Mouse (Mus musculus): ENCODE data around the gene Apex1. TPM values are rescaled to one million over a fixed set of nuclear protein-coding genes. Genes with fewer than 3 reads are reported as not detected.
"Not testable (repeated sequence)": the region's sequence is repeated elsewhere in the genome, so short reads cannot be mapped to it uniquely, and the experiment has no call there.

Gene Apex1
- total RNA-seq (2021) = 10 to 100 TPM; 57.7 to 61.6 TPM
- long read RNA-seq, experiment 1, transcript Apex1-204 (4 exons, 935 nt) = minor isoform, 21 of 77 reads
- long read RNA-seq, experiment 1, transcript Apex1-201 (5 exons, 1,239 nt) = major isoform, 48 of 77 reads
- long read RNA-seq, experiment 1, transcript Apex1-203 (5 exons, 655 nt) = minor isoform, 5 of 77 reads
- long read RNA-seq, experiment 1, partial matches to known transcripts = 0 of 77 reads
- long read RNA-seq, experiment 1, other reads (novel, unspliced or antisense) = 3 of 77 reads
- long read RNA-seq, experiment 2, transcript Apex1-201 (5 exons, 1,239 nt) = major isoform, 32 of 63 reads
- long read RNA-seq, experiment 2, transcript Apex1-204 (4 exons, 935 nt) = minor isoform, 19 of 63 reads
- long read RNA-seq, experiment 2, partial matches to known transcripts = 3 of 63 reads
- long read RNA-seq, experiment 2, other reads (novel, unspliced or antisense) = 5 of 63 reads

DNA sequence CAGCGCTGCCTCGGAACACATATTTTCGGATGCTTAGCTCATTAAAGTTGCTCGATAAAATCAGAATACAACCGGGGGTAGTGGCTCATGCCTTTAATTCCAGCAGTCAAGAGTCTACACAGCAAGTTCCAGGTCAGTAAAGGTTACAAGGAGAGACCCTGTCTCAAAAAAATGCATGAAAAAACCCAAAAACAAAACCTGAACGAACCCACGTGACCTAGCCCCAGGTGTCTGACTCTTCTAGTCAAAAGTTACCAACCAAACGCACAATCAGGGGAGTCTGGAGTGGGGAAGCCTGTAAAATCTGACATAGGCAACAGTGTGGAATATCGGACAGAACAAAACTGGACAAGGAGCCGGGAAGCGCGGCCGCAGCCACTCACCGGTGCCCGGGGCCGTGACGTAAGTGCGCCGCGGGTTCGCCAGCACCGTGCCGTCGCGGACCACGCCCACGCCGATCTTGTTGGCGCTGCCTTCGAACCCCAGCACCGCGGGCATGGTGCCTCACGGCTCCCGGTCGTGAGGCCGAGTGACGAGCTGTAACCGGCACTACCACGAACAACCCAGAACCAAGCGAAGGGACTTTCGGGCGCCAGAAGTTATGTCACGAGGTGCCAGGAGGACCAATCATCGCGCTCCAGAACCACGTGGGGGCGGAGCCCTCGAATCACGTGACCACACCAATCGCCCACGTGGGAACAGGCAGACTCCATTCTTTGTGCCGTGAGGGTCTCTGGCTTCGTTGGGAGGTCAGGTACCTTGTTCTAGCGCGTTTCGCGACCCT lies at the start of gene Apex1, which contains the start of gene Osgep:
TSS of gene Apex1 (plus strand) at position 688 of the 784 bp plus-strand sequence.
TSS of gene Osgep (minus strand) at position 613 of the 784 bp plus-strand sequence.
- peak; percentile 94 to 97 for DNase-seq (ENCODE audit: low spot score in 2 of 2)

DNA sequence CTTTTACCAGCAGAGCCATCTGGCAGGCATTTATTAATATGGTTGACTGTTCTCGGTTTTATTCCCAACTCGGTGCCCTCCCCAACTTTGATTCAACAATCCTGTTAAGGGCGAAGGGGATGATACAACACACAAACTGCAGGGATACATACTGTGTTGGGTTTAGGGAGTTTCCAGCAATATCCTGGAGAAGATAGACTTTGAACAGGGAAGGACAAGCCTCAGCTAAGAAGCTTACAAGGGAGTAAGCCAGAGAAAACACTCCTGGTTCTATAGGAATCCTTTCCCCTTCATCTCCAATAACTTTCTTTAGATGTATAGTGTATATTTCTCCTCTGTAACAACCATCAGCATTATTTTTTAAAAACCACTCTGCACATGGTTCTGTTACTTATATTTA lies 49.6 kb upstream of the Apex1 start:
- DNase-seq (ENCODE audit: low spot score in 2 of 2) = no peak

DNA sequence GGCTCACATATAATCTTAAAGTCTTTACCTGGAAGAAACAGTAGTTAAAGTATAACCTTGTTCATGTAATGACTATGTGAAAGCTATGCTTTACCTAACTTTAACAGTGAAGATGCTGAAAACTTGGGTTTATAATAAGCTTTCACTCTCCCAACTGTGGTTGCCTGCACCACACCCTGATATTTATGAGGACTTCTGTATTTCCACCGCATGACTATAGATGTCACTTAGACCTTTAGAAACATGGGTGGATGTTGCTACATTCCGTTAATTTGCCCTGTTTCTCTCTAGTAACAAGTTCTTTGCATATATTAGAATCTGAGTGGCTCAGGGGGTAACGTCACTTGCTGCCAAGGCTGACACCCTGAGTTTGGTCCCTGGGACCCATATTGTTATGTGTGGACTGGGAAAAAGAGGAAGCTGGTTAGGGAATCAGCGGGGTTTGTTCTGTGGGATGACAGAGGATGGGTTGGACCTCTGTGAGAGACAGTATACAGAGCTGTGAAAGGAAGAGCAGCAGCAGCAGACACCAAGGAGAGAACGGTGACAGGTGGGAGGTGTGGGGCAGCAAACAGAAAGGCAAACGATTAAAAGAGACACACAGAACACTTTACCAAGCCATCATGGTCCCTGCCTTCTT lies 49.1 kb upstream of the Apex1 start:
- peak in 1 of 2 experiments; percentile 31 for DNase-seq (ENCODE audit: low spot score in 2 of 2)

DNA sequence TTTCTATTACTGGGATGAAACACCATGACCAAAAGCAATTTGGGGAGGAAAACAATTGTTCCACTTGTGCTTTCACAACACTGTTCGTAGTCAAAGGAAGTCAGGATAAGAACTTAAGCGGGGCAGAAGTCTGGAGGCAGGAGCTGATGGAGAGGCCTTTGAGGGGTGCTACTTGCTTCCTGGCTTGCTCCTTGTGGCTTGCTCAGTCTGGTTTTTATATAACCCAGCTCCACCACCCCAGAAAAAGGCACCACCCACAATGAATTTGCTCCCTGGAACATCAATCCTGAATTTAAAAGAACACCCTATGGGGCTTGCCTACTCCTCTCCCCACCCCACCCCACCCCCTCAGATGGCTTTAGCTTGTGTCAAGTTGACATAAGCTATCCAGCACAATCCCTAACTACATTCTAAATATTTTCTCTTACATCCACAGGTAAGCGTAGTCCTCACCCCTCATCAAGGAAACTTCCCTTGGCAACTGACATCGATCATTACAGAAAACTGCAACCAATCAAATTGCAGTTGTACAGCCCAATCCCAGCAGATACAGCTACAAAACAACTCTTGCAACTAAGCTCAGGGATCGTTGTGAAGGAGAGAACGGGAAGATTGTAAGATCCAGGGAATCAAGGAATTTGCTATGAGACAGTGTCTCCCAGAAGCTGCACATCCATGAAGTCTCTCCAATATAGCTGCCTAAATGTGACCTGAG lies 48.4 kb upstream of the Apex1 start:
- DNase-seq (ENCODE audit: low spot score in 2 of 2) = peak; percentile 11 to 40

DNA sequence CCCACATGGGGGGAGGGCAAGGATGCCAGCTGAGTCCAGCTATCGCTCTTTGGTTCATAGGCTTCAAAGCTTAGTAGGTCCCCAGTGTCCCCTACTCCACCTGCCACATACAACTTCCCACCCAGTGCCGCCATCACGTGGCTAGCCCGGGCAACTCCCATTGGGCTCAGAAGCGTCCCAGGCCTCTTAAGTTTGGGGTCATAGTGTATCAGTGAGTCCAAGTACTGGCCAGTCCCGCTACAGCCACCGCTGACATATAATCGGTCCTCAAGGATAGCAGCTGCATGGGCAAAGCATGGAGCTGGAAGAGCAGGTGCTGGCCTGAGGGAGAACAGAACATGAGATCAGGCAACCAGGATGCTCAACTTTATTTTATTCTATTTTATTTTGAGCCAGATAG lies 33.1 kb upstream of the Apex1 start:
- DNase-seq (ENCODE audit: low spot score in 2 of 2) = no peak

DNA sequence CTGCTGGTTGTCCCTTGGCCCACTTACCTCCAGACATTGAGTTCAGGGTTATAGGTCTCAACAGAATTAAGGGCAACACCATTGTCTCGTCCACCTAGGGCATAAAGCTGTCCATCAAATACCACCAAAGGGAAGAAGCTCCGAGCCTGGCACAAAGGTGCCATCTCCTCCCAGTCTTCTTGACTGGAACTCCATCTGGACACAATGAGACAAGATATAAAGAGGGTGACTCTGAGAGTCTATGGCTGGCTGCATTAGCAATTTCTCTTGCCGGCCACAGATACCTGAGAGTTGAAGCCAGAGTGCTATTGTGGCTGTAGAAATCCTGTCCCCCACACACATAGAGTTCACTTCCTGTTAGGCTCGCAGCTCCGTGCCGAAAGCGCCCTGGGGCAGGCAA lies 32.7 kb upstream of the Apex1 start:
- DNase-seq (ENCODE audit: low spot score in 2 of 2) = no peak

DNA sequence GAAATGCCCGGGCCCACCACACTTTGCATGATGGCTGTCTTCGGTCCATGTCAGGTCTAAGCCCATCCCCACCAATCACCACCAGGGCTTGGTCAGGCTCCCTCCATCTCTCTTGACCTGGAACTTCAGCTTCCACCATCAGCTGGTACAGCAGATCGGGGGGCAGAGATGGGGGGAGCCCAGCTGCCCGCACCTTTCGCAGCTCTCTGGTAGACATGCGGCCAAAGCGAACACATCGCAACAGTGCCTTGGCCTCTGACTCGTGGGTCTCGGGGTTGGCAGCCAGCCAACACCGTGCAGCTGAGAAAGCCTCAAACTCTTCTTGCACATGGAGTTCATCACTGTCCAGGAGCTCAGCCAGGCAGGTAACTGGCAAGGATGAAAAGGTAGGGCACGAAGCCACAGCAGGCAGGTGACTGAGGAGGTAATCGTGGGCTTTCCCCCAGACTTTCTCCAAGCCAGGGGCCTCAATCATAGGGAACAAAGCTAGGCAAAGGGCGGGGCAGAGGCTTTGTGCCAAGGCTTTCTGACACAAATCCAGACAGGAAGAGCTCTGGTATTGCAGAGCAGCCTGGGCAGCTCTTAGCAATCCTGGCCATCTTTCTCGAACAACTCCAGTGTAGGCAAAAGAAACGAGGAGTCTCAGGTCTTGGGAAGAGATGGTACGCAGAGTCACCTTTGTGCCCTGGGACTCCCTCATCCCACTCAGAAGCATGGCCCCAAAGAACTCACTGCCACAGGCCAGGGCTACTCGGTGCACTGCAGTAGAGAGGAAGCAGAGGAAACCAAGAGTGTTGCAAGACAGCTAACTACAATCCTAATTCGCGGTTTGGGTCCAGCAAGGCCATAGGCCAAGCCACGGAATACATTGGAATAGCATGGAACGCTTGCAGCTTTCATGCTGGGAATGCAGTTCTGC lies 32.0 kb upstream of the Apex1 start:
- no peak for DNase-seq (ENCODE audit: low spot score in 2 of 2)

DNA sequence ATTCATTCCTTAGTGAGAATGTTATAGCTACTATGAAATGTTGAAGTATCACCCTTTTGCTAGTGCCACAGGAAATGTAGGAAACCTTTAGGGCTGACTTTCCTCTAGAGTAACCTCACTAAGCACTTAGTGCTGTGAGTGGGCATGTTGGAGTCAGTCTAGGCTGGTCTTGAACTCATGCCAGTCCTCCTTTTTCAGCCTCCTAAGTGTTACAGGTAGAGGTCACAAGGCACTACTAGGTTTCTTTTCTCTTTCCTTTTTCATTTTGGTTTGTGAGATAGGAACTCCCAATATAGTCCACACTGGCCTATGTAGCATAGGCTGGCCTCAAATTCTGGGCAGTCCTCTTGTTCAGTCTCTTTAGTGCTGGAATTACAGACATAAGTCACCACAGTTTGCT lies 29.4 kb upstream of the Apex1 start:
- no peak for DNase-seq (ENCODE audit: low spot score in 2 of 2)

DNA sequence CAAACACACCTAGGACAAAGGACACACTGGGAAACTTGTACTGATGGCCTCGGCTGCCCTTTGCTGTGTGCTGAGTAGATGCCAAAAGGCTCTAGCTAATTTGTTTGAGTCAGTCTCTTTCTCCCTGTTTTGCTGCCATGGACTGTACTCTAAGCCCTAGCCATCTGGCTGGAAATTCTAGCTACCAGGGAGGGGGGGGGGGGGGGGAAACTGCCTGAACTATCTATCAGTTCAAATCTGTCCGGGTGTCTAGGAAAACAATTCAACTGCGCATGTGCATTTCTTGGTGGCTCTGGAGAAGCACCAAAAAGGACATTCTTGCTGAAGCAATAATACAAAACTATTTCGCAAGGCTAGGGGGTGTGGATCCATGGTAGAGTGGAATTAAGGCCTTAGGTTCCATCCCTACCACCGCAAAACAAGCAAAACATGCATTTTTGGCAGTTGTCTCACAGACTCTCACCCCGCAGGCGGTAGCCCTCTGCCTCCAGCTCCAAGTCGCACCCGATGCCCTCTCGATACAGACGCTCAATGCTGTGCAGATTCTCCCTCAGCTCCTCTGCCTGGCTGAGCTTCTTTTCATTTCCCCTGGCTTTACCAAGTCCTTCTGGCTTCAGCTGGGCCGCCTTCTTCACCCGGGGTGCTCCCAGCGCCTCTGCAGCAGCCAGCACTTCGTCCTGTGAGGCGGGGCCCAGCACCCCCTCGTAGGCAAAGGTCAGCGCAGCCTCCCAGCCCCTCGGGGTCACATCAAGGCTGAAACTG lies 28.6 kb upstream of the Apex1 start:
- peak; percentile 19 to 41 for DNase-seq (ENCODE audit: low spot score in 2 of 2)

DNA sequence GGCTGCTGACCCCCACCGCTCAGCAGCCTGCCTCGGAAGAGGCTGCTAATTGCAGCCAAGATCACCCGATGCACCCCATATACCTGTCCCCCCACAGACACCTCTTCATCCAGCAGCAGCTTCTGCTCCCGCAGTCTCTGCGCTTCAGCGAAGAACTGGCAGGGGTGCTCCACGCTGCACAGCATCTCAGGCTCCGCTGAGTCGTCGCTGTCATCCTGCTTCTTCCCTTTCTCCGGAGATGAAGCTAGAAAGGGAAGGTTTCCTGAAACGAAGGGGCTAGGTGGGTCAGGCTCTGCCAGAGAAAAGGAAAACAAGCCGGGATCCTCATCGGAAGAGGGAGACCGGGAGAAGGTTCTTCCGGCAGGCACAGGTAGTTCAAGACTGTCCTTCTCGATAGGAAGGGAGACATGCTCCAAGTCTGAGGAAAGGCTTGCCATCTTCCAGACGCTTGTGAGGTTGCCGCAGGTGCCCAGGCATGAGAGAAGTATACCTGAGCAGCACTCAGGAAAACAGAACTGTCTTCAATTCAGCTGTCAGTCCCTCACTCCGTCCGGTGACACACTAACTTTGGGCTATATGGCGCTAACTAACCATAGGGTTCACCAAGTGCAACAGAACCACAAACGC lies 27.9 kb upstream of the Apex1 start:
- peak; percentile 40 to 49 for DNase-seq (ENCODE audit: low spot score in 2 of 2)

DNA sequence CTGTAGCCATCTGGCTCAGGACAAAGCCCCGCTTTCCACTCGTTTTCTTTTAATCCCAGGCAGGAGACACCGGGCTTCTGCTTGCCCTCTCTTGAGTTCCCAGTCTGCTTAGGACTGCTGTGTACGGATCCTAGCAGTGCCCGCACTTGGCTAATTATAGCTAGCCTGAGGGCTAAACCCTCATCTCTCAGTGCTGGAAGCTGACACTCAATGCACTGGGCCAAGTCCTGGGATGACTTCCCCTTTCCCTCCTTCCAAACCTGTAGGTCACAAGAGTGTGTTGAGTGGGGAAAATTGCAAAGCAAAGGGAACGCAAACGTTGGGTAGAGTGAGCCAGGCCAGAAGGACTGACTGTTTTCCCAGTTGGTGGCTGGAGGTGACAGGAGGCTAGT lies 27.4 kb upstream of the Apex1 start, which contains the start of gene Klhl33:
TSS of gene Klhl33 (minus strand) at position 134 of the 392 bp plus-strand sequence.
- DNase-seq (ENCODE audit: low spot score in 2 of 2) = no peak

DNA sequence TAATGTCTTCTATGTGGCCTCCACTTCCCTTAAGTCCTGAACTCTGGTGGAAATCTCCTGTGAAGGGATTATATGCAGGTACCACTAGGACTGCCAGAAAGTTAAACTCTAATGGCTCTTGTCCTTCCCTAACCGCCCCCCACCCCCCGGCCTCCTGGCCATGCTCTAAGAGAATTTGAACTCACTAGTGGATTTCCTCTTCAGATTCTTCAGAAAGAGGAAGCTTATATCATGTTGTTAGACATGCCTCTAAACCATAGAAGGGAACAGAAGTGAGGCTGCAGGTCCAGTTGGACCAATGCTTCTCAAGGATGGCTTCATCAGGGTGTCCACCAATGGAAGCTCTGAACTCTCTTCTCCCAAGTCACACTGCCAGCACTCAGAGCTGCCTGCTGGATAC lies 26.8 kb upstream of the Apex1 start:
- not testable (repeated sequence) for DNase-seq (ENCODE audit: low spot score in 2 of 2)

DNA sequence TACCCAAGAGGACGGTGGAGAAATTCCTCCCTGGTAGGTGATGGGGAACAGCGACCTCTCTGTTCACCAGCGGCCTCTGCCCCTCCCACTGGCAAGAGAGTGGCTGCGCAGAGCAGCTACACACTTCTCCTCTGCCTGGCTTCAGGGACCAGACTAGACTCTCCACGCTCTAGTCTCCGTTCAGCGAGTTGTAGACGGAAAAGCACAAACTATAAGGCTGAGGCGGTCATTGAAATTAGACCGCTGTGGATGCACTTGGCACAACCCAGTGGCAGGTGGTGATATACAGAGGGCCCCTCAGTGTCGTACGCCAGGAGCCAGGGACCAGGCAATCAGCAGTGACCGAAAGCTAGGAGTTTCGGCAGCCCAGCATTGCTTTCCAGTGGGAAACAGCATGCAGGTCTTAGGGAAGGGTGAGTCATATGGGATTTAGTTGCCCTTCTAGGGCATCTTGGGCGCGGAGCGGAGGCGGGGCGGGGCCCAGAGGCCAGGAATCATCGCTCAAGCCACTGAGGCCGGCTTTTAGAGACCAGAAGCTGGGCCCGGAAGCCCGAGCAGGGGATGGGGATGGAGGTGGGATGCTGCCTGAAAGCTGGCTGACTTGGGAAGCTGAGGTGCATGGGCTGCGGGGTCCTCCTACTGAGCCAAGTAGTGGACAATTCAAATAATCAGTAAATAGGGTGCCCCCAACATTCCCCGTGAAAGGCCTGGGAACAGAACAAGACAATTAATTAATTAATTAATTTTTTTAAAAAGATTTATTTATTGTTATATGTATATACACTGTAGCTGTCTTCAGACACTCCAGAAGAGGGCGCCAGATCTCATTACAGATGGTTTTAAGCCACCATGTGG lies 20.6 kb upstream of the Apex1 start:
- DNase-seq (ENCODE audit: low spot score in 2 of 2) = peak in 1 of 2 experiments; percentile 16

DNA sequence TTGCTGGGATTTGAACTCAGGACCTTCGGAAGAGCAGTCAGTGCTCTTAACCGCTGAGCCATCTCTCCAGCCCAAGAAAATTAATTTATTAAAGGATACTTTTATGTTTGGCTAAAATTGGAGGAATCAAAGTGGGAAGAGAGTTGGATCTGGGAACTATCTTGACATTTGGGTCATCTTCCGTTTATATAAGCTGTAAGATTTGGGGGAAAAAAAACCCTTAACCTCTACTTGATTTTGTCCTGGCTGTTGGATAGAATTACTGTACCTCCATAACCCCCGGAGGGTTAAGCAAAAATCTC lies 20.0 kb upstream of the Apex1 start:
- no peak for DNase-seq (ENCODE audit: low spot score in 2 of 2)

DNA sequence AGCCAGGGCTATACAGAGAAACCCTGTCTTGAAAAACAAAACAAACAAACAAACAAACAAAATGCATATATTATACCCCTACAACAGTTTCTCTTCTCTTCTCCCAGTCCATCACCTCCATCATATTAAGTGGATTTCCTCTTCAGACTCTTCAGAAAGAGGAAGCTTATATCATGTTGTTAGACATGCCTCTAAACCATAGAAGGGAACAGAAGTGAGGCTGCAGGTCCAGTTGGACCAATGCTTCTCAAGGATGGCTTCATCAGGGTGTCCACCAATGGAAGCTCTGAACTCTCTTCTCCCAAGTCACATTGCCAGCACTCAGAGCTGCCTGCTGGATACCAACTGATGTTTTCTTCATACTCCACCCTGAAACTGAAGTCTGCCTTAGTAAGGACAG lies 19.4 kb upstream of the Apex1 start:
- DNase-seq (ENCODE audit: low spot score in 2 of 2) = not testable (repeated sequence)

DNA sequence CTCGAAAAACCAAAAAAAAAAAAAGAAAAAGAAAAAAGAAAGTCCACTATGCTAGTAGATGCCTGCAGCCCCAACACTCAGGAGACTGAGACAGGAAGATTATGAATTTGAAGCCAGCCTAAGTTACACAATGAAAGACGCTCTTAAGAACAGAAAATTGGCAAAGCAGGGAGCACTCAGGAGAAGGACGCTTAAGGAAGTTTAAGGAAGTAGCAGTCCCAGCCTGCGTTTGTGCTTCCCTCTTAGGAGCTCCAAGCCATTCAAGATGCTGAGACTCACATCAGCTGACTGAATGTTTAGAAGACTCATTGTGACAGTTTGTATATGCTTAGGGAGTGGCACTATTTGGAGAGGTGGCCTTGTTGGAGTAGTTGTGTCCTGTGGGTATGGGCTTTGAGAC lies 16.6 kb upstream of the Apex1 start:
- DNase-seq (ENCODE audit: low spot score in 2 of 2) = no peak

DNA sequence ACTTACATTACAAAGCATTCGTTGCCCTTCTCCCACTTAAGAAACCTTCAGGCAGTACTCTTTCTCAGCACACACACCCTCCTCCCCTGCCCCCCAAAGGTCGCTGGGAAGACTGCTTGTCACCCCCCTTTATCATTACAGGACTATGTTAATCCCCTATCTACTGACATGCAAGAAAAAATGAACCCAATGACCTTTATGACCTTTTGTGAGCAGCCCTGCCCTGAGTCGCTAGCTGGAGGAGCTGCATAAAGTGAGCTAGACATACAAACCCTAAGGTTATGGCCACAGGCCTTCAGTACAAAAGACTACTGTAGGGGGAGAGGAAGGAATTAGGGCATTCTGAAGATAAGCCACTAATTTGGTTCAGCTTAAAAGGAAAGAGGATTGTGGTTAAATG lies 13.4 kb upstream of the Apex1 start:
- no peak for DNase-seq (ENCODE audit: low spot score in 2 of 2)

DNA sequence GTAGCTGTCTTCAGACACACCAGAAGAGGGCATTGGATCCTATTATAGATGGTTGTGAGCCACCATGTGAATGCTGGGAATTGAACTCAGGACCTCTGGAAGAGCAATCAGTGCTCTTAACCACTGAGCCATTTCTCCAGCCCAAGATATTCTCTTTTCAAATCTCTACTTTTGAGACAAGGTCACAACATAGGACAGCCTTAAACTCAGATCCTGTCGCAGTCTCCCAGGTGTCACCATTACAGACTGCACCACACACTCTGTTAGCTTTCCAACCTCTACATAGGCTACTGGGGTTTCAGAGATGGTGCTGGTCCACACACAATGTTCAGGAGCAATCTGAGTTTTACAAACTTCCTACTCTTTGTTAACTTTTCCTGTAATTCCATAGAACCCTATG lies 1.3 kb upstream of the Apex1 start:
- DNase-seq (ENCODE audit: low spot score in 2 of 2) = not testable (repeated sequence)
